ENCODE assay signal across 19 mouse cellular contexts in genomic region chr8:113803830-113804611, GRCm38 (mm10). TPM values are rescaled to one million over a fixed set of nuclear protein-coding genes. Genes with fewer than 3 reads are reported as not detected.
DNase-seq lines count a peak whose midpoint lies in the region; ATAC-seq and TF ChIP-seq lines count a peak whose summit lies in the region.
"Had no signal": no experiment of that assay in that cellular context is flagged by ENCODE, and none has a peak within 500 bp of the region (broad histone marks: within the 10 kb centered on the region; RNA-seq: fewer than 3 reads in every experiment).

No protein-coding gene starts in this region.

- no peaks in the 10 kb centered on the region for H3K4me1 ChIP-seq in forebrain, postnatal 0 days (ENCODE audit: insufficient read depth)
- 0 out of 2 replicates have a peak, but pooled peaks cover 3% of the 10 kb centered on the region for H3K4me1 ChIP-seq in forebrain, embryonic 10.5 days
- no peaks in the 10 kb centered on the region for H3K4me1 ChIP-seq in lung, postnatal 0 days (ENCODE audit: insufficient read depth, low read depth, low read length)
- no peaks in the 10 kb centered on the region for H3K4me1 ChIP-seq in limb, embryonic 11.5 days (ENCODE audit: control insufficient read depth, insufficient read depth, low read length)
- H3K4me1 ChIP-seq: heart, embryonic 12.5 days; liver, embryonic 15.5 days; stomach, embryonic 15.5 days had no signal

- no peak overlapping the region for H3K27ac ChIP-seq in forebrain, postnatal 0 days (ENCODE audit: low read depth, low read length)
- no peak overlapping the region for H3K27ac ChIP-seq in forebrain, embryonic 10.5 days
- no peak overlapping the region for H3K27ac ChIP-seq in lung, postnatal 0 days (ENCODE audit: low read length)
- no peak overlapping the region for H3K27ac ChIP-seq in limb, embryonic 11.5 days (replicated peaks; ENCODE audit: low read depth, low read length)
- H3K27ac ChIP-seq: liver, embryonic 15.5 days; stomach, embryonic 15.5 days had no signal

- H3K9ac ChIP-seq in forebrain, postnatal 0 days: no peak overlapping the region
- no peak overlapping the region for H3K9ac ChIP-seq in lung, postnatal 0 days (replicated peaks; ENCODE audit: low read depth)
- no peak overlapping the region for H3K9ac ChIP-seq in limb, embryonic 11.5 days (ENCODE audit: low read length)
- H3K9ac ChIP-seq: heart, embryonic 12.5 days; liver, embryonic 15.5 days; stomach, embryonic 15.5 days had no signal

- ATAC-seq in forebrain, postnatal 0 days: no peak
- no peak for ATAC-seq in lung, postnatal 0 days
- ATAC-seq in limb, embryonic 11.5 days (ENCODE audit: insufficient number of reproducible peaks, low FRiP score, low TSS enrichment, low read depth): no peak
- ATAC-seq: intestine, postnatal 0 days had no signal

- no peaks in the 10 kb centered on the region for H3K36me3 ChIP-seq in forebrain, postnatal 0 days (ENCODE audit: insufficient read depth)
- no peaks in the 10 kb centered on the region for H3K36me3 ChIP-seq in forebrain, embryonic 10.5 days (replicated peaks)
- no peaks in the 10 kb centered on the region for H3K36me3 ChIP-seq in lung, postnatal 0 days (ENCODE audit: insufficient read depth, low read length)
- no peaks in the 10 kb centered on the region for H3K36me3 ChIP-seq in limb, embryonic 11.5 days (ENCODE audit: control insufficient read depth, insufficient read depth, low read length)
- H3K36me3 ChIP-seq: heart, embryonic 12.5 days; liver, embryonic 15.5 days; stomach, embryonic 15.5 days had no signal

- TF ChIP-seq EP300 in lung, postnatal 0 days (IDR thresholded peaks at IDR 0.05): no peak

- no peaks in the 10 kb centered on the region for H3K27me3 ChIP-seq in forebrain, postnatal 0 days (ENCODE audit: insufficient read depth, low read length)
- no peaks in the 10 kb centered on the region for H3K27me3 ChIP-seq in forebrain, embryonic 10.5 days (ENCODE audit: poor library complexity, severe bottlenecking)
- no peaks in the 10 kb centered on the region for H3K27me3 ChIP-seq in lung, postnatal 0 days (replicated peaks; ENCODE audit: insufficient read depth, low read length)
- H3K27me3 ChIP-seq in limb, embryonic 11.5 days (ENCODE audit: control insufficient read depth, insufficient read depth, low read length): no peaks in the 10 kb centered on the region
- H3K27me3 ChIP-seq: heart, embryonic 12.5 days; liver, embryonic 15.5 days; stomach, embryonic 15.5 days had no signal

- peak; percentile 0 for DNase-seq in forebrain, postnatal 0 days
- no peak for DNase-seq in forebrain, embryonic 10.5 days (ENCODE audit: extremely low spot score, low spot score)
- DNase-seq in lung, postnatal 0 days (ENCODE audit: low spot score): peak; percentile 4
- DNase-seq in lung, postnatal 4 days: no peak
- peak; percentile 37 for DNase-seq in embryo, embryonic 11 days
- DNase-seq in limb, embryonic 11.5 days (ENCODE audit: low spot score): peak; percentile 42
- DNase-seq in urinary bladder, postnatal 14 days (ENCODE audit: low spot score): no peak
- DNase-seq in layer of hippocampus, postnatal 10 days (ENCODE audit: low spot score in 2 of 2): no peak
- DNase-seq: adrenal gland, postnatal 10 days; cerebellum, adult 2 months; gastrocnemius, postnatal 25 days; heart, postnatal 36 days; kidney, postnatal 36 days had no signal

- H3K9me3 ChIP-seq in forebrain, postnatal 0 days (ENCODE audit: low read length): no peaks in the 10 kb centered on the region
- H3K9me3 ChIP-seq in forebrain, embryonic 10.5 days: no peaks in the 10 kb centered on the region
- no peaks in the 10 kb centered on the region for H3K9me3 ChIP-seq in lung, postnatal 0 days (ENCODE audit: low read length)
- no peaks in the 10 kb centered on the region for H3K9me3 ChIP-seq in limb, embryonic 11.5 days (ENCODE audit: control insufficient read depth, low read length)
- H3K9me3 ChIP-seq: heart, embryonic 12.5 days; liver, embryonic 15.5 days; stomach, embryonic 15.5 days had no signal

- H3K4me3 ChIP-seq in forebrain, postnatal 0 days (ENCODE audit: low read depth, low read length): no peak overlapping the region
- no peak overlapping the region for H3K4me3 ChIP-seq in forebrain, embryonic 10.5 days
- H3K4me3 ChIP-seq in lung, postnatal 0 days (ENCODE audit: low read depth, low read length): no peak overlapping the region
- no peak overlapping the region for H3K4me3 ChIP-seq in limb, embryonic 11.5 days (ENCODE audit: low read depth, low read length)
- H3K4me3 ChIP-seq: heart, embryonic 12.5 days; liver, embryonic 15.5 days; stomach, embryonic 15.5 days had no signal

- WGBS in forebrain, postnatal 0 days: 73% methylated on average over 12 of the region's 12 CpGs
- 80% methylated on average over 12 of the region's 12 CpGs for WGBS in forebrain, embryonic 10.5 days
- WGBS in lung, postnatal 0 days: 77% methylated on average over 12 of the region's 12 CpGs
- 42% methylated on average over 12 of the region's 12 CpGs for WGBS in limb, embryonic 11.5 days

- no peak for TF ChIP-seq CTCF in forebrain, postnatal 0 days (IDR thresholded peaks at IDR 0.05; ENCODE audit: low read depth)
- TF ChIP-seq CTCF in lung, postnatal 0 days (IDR thresholded peaks at IDR 0.05): no peak

- no peak overlapping the region for H3K4me2 ChIP-seq in forebrain, postnatal 0 days (ENCODE audit: low read depth)
- H3K4me2 ChIP-seq in lung, postnatal 0 days (replicated peaks; ENCODE audit: low read depth, low read length): no peak overlapping the region
- H3K4me2 ChIP-seq in limb, embryonic 11.5 days (ENCODE audit: low read depth, severe bottlenecking): no peak overlapping the region
- H3K4me2 ChIP-seq: heart, embryonic 12.5 days; liver, embryonic 15.5 days; stomach, embryonic 15.5 days had no signal

RNA-seq across cellular contexts. Expression of gene Adamts18, which starts 44.5 kb away (rescaled TPM):
- 8.9 and 9.2 TPM in 2 replicates for total RNA-seq in forebrain, postnatal 0 days (2014; rRNA removed)
- polyA plus RNA-seq in forebrain, postnatal 0 days (2015; fragmentation: Nextera tagmentation; extraction: Ambion mirVana): 3.6 and 4.7 TPM in 2 replicates
- polyA plus RNA-seq in forebrain, embryonic 10.5 days (2016; fragmentation: Nextera tagmentation; extraction: Ambion mirVana): 1.6 and 1.8 TPM in 2 replicates
- polyA plus RNA-seq in lung, postnatal 0 days (2015; fragmentation: Nextera tagmentation; extraction: Ambion mirVana): 0.20 and 0.23 TPM in 2 replicates
- 3.6 and 4.4 TPM in 2 replicates for polyA plus RNA-seq in limb, embryonic 11.5 days (2014; fragmentation: Nextera tagmentation; extraction: Ambion mirVana)
- total RNA-seq in layer of hippocampus, postnatal 10 days (2021): 10 to 100 TPM in 1 of 2 experiments, 1 to 10 TPM in 1; 9.6 to 11.2 TPM
- total RNA-seq: ES-E14; heart, postnatal 36 days; neutrophil, adult 5-6 weeks had no signal

Comparison
In these comparisons a context has a peak if more than half of its experiments do, and no peak if none do; other contexts are left out.
1. DNase-seq: peak in forebrain, postnatal 0 days (single experiment), lung, postnatal 0 days (single experiment), embryo, embryonic 11 days (single experiment) and limb, embryonic 11.5 days (single experiment); none in forebrain, embryonic 10.5 days (single experiment), lung, postnatal 4 days (0 of 2), urinary bladder, postnatal 14 days (single experiment) and layer of hippocampus, postnatal 10 days (0 of 2).